Mouse (Mus musculus) ZHBTc4 (cell line): ENCODE data around the gene Zfp619.
"Not testable (repeated sequence)": the region's sequence is repeated elsewhere in the genome, so short reads cannot be mapped to it uniquely, and the experiment has no call there.

Experiments
- DNase-seq: peaks from one replicate; pipeline ENCODE4 v3.0.0-alpha.2; 2011; ENCODE audit warnings: low read depth, low spot score

Gene Zfp619

GRCm38 (mm10) chr7:39589044-39589443, 71.5 kb downstream of the Zfp619 start:
- DNase-seq: not testable (repeated sequence)
